Mouse (Mus musculus) cerebellum, adult 9-10 months (tissue): ENCODE measurements at regions not wholly inside any gene's neighbourhood (a gene's known extent, or its start where the extent isn't known, plus 50 kb on each side); places are given as distances from the start of the nearest gene placed in this dataset.

ENCODE experiments used
- DNase-seq: peaks from one replicate; pipeline ENCODE4 v3.0.0; 2022

- DNase-seq = peak; percentile 99
Measured at GRCm38 (mm10) chr15:85634322-85635141, 52.3 kb upstream of the Wnt7b start.

- DNase-seq = no peak
Measured at GRCm38 (mm10) chr15:85635425-85635824, 53.2 kb upstream of the Wnt7b start.

GRCm38 (mm10) chr15:85639566-85639965 is 57.3 kb upstream of the Wnt7b start:
- DNase-seq = no peak

DNA sequence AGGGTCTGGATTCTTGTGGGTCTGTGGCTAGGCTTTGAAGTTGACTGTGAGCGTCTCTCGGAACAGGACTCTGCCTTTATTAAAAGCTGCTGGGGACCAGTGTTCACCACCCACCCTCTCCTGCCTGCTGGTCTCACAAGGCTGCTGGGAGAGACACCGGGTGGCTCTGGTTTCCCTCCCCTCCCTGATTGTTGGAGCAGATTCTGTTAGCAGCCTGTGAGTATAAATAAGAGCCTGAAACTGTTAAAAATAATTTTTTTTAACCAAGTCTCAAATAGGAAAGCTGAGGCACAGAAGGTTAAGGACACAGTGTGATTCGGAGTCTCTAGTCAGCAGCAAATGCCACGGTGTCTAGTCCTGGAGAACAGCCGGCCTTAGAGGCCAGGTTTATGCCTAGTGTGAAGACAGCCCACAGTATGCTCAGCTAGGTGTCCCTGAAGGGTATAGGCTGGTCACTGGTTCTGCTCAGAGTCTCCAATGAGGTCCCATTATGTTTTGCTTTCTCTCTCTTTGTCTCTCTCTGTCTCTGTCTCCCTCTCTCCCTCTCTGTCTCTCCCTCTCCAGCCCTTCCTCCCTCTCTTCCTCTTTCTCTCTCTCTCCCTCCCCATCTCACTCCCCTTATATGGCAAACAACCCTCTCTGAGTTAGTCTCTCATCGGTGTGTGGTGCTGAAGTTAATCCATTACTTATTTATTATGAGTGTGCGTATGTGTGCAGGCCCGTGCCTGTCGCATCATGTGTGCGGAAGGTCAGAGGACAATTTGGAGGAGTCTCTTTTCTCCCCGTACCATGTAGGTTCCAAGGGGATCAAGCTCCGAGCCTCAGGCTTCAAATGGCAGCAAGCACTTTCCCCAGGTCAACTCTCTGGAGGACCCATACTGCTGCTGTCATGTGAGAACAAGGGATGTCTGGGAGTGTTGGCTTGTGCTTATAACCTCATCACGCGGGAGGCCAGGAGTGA is 59.1 kb upstream of the Wnt7b start:
- DNase-seq = peak; percentile 25

DNA sequence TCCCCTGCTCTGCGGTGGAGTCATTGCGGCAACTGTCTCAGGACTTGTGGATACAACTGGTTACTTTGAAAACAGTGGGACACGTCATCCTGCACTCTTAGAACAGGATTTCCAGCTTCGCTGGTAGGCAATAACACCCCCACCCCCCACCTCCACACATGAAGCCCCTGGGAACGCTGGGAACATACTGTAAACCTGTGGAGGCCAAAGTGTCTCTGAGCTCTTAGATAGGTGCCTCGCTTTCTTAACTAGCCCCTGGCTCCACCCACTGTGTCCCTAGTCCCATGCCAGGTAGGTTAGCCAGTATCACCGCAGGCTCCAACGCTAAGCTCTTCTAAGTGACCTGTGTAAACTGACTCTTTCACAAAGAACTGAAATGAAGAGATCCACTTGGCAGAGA is 63.1 kb upstream of the Wnt7b start:
- DNase-seq = no peak

GRCm38 (mm10) chr15:85645971-85646638 is 63.8 kb upstream of the Wnt7b start:
- no peak for DNase-seq

DNA sequence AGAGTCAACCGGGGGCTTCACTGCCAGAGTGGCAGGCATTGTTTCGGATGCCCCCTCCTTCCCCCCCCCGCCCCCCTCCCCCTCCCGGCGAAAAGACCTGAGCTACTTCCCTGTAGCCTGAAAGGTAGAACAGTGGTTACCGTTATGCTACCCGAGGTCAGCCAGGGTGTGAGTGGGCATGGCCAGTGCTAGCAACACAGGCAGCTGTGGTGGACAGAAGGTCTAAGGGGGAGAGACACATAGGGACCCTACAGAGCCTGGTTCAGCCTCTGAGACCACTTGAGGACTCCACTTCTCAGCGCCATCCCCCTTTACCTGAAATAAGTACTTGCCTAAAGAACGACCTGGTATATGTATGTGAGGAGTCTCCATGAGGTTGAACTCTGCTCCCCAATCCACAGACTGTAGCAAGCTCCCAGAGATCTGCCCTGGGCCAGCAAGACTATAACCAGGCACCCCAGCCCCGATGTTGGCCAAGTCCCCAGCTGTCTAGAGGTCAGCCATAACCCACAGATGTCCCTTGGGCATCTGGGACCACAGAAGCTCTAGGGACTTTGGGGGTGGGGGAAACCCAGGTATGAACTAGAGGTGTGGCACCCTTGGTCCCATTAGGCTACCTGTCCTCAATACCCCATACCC is 64.5 kb upstream of the Wnt7b start:
- DNase-seq = no peak

- no peak for DNase-seq
Measured at GRCm38 (mm10) chr15:85647593-85647992, 65.3 kb upstream of the Wnt7b start.

- no peak for DNase-seq
Measured at GRCm38 (mm10) chr15:85650241-85650640, 68.0 kb upstream of the Wnt7b start.

DNA sequence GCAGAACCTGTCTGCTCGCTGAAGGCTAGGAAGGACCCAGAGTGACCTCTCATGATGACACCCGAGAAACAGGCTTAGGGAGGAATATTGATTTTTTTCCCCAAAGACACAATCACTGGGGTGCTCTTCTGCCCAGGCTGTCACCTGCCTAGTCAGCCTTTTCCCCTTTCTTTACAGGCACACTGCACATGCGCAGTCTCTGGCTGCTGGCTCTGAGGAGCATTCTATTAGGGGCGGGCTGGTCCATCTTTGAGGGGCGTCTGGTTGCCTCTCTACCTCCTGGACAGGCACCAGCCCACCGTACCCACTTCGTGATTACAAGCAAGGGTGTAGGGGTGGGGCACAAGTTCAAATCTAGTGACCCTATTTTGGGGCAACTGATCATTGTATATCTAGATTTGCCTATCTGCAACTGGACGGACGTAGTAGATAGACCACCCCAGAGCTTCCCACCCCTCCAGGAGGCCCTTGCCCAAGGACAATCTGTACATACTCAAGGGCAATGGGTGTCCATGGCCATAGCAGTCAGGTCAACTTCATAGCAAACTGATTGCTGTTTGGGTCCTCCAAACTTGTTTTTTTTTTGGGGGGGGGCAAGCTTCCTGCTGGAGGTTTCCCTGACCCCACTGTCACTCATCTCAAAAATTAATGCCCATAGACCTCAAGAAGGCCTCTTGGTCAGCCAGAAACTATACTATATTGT is 69.6 kb upstream of the Wnt7b start:
- peak; percentile 55 for DNase-seq

DNA sequence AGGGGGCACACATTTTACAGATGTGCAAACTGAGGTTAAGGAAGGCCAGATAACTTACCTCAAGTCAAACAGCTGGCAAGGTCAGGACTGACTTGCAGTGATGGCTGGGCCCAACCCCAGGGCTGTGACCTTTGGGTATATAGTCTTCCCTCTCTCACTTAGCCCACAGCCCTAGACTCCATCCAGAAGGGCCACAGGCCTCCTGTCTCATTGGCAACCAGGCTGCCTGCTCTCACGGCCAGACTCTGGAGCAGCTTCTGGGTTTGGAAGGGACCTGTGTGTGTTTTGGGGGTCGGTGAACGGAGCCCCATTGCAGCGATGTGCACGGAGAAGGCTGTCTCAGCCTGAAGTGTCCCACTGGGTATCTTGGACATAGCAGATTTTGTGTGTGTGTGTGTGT is 70.2 kb upstream of the Wnt7b start:
- DNase-seq = peak; percentile 68

DNA sequence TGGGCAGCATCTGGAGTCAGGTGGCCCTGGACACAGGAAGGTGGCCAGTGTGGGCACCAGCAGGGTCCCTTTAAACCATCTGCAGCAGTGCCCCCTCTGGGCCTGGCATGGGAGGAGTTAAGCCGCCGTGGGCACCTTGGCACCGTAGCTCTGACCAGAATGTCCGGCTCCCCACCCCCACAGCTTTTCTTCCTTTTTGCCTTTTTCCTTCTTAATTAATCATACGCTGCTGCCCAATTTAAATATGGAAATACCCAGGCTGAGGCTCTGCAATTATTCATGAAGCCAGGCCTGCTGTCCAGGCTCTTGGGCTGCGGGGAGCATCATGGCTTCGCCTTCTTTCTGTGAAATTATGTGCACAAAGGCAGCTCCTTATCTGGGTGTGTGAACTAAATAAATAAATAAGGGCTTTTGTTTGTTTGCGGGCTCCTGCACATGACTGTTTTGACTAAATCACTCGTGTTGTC is 70.6 kb upstream of the Wnt7b start:
- DNase-seq = peak; percentile 86

GRCm38 (mm10) chr15:85653421-85654401 is 71.4 kb upstream of the Wnt7b start:
- peak; percentile 91 for DNase-seq

DNA sequence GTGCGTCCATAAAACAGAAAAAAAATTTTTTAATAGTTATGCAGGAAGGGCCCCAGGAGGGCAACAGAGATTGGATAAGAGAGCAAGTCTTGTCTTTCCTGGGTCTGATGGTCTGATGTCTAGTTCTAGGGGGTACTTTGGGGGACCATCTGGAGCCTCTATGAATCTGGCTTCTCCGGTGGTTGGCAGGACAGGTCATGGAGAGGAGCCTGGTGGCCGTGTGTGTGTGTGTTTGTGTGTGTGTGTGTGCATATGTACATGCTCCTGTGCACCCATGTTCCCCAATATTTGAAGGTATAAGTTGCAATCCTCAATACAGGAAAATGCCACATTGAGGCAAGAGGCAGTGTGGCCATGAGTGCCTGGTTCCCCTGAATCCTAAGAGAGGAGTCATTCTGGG is 72.5 kb upstream of the Wnt7b start:
- DNase-seq = no peak

DNA sequence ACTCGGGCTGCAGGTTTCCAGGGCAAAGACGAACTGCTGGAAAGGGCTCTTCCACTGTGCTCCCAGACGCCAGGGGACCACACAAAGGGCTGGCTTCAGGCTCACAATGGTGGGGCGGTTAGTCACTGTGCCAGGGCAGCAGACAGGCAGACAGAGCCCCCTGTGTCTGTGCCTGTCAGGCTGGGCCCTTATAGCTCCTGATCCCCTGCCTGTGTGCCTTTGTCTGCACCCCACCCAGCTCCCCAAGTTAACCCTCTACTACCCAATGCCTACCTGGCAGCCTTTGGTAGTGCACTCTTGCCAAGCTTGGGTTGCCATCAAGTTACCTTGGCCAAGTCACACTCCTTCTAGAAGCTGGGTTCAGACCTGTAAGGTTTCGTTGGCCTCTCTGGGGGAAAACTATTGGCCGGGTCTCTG is 73.5 kb upstream of the Wnt7b start:
- DNase-seq = no peak

DNA sequence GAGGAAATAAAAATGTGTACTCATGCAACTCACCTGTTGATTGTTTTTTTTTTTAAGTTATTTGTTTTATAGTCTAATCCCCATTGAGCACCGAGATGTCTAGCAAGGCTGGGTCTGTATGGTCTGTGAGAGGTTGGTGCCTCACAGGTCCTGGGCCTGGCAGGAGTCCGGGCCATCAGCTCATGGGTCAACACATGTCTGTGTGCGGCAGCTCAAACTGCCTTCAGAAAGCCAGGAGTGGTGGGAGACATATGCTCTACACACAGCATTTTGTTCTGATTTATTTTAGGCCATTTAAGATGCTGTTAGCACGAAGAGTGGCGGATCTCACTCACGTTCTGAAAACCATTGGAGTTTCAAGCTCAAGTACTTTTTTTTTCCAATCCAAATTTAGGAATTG is 74.6 kb upstream of the Wnt7b start:
- DNase-seq = peak; percentile 69

DNA sequence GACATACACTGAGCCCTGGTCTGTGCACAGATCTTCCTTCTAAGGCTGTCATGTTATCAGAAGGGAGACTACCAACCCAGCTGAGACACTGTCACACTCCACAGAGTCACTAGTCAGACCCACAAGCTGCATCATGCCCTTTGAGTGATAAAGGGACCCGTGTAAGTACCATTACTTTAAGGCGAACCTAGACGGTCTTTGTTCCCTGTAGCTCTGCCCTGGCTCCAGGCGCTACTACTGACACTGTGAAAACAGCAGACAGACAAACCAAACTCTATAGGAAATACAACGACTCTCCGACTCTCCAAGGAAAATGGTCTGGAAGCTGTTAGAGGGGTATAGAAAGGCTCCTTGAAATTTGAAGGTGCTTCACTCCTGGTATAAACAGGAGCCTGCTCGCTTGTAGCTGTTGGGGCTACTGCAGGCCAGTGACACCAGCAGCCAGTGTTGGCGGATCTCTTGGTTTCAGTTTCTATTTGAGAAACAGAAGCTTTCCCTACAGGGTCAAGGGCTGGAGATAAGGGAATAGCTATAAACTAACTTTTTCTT is 75.2 kb upstream of the Wnt7b start:
- DNase-seq = peak; percentile 60

GRCm38 (mm10) chr15:85658101-85658885 is 76.0 kb upstream of the Wnt7b start:
- DNase-seq = peak; percentile 76
